In genomic region chr7:44820525-44820924, GRCm38 (mm10) we compare ENCODE assay signal across 8 mouse cellular contexts. TPM values are rescaled to one million over a fixed set of nuclear protein-coding genes. Genes with fewer than 3 reads are reported as not detected.
A peak's percentile ranks its signal among the peaks of the same experiment; 100 is the strongest.
DNase-seq lines count a peak whose midpoint lies in the region; ATAC-seq lines count a peak whose summit lies in the region.
"Had no signal": no experiment of that assay in that cellular context is flagged by ENCODE, and none has a peak within 500 bp of the region (broad histone marks: within the 10 kb centered on the region; RNA-seq: fewer than 3 reads in every experiment).

No protein-coding gene starts in this region.

- 0 out of 2 replicates have a peak overlapping the region, but pooled peaks have one; percentile 98 for H3K9ac ChIP-seq in heart, embryonic 13.5 days
- H3K9ac ChIP-seq in limb, embryonic 13.5 days: peak overlapping the region; percentile 31
- H3K9ac ChIP-seq: lung, embryonic 15.5 days had no signal

- H3K4me2 ChIP-seq in heart, embryonic 13.5 days: no peak overlapping the region
- H3K4me2 ChIP-seq in limb, embryonic 13.5 days (replicated peaks): no peak overlapping the region

- H3K4me3 ChIP-seq in heart, embryonic 13.5 days: no peak overlapping the region
- H3K4me3 ChIP-seq in limb, embryonic 13.5 days: no peak overlapping the region
- H3K4me3 ChIP-seq: lung, embryonic 15.5 days had no signal

- intact Hi-C loops in left cerebral cortex, postnatal 25 days (cut with DNase I): no loop called here

- H3K9me3 ChIP-seq in heart, embryonic 13.5 days: no peaks in the 10 kb centered on the region
- H3K9me3 ChIP-seq in limb, embryonic 13.5 days: no peaks in the 10 kb centered on the region
- H3K9me3 ChIP-seq: lung, embryonic 15.5 days had no signal

- H3K36me3 ChIP-seq in heart, embryonic 13.5 days: peaks cover 7% of the 10 kb centered on the region; the same call in 1 of the 2 replicates
- H3K36me3 ChIP-seq in limb, embryonic 13.5 days: peaks cover 6% of the 10 kb centered on the region; the same call in 1 of the 2 replicates
- H3K36me3 ChIP-seq: lung, embryonic 15.5 days had no signal

- H3K4me1 ChIP-seq in heart, embryonic 13.5 days: peaks cover 78% of the 10 kb centered on the region
- H3K4me1 ChIP-seq in limb, embryonic 13.5 days: peaks cover 67% of the 10 kb centered on the region

- ATAC-seq in heart, embryonic 13.5 days (ENCODE audit: extremely low read depth, insufficient number of reproducible peaks, low FRiP score, low TSS enrichment): no peak
- no peak for ATAC-seq in limb, embryonic 13.5 days (ENCODE audit: low FRiP score, low read depth)

- H3K27ac ChIP-seq in heart, embryonic 13.5 days (replicated peaks): no peak overlapping the region
- no peak overlapping the region for H3K27ac ChIP-seq in limb, embryonic 13.5 days
- H3K27ac ChIP-seq: lung, embryonic 15.5 days had no signal

- H3K27me3 ChIP-seq in heart, embryonic 13.5 days (replicated peaks): no peaks in the 10 kb centered on the region
- H3K27me3 ChIP-seq in limb, embryonic 13.5 days: no peaks in the 10 kb centered on the region
- H3K27me3 ChIP-seq: lung, embryonic 15.5 days had no signal

- WGBS in heart, embryonic 13.5 days: 72% methylated on average over 3 of the region's 3 CpGs
- 86% methylated on average over 3 of the region's 3 CpGs for WGBS in limb, embryonic 13.5 days

- no peak for DNase-seq in heart, adult 8-10 months (ENCODE audit: low spot score)
- peak; percentile 29 for DNase-seq in testis, postnatal 10 days (ENCODE audit: low spot score)
- no peak for DNase-seq in testis, postnatal 14 days (ENCODE audit: low spot score)
- peak; percentile 1 for DNase-seq in skeletal muscle tissue, adult 2 months (ENCODE audit: low read depth, low spot score)
- no peak for DNase-seq in left cerebral cortex, postnatal 25 days (ENCODE audit: low spot score in 2 of 2)

RNA-seq across cellular contexts. Expression of gene Atf5, which starts 4.1 kb away (rescaled TPM):
- polyA plus RNA-seq in heart, embryonic 13.5 days (2015; fragmentation: Nextera tagmentation; extraction: Ambion mirVana): 2.4 and 2.7 TPM in 2 replicates
- 10 to 100 TPM; 55.1 to 71.1 (median 64.7) TPM for total RNA-seq in heart, adult 8-10 months (2022)
- 3.2 and 3.6 TPM in 2 replicates for polyA plus RNA-seq in limb, embryonic 13.5 days (2015; fragmentation: Nextera tagmentation; extraction: Ambion mirVana)
- 10 to 100 TPM; 23.3 to 25.5 TPM for total RNA-seq in left cerebral cortex, postnatal 25 days (2021)

RNA-seq across cellular contexts. Expression of gene Il4i1, which starts 4.3 kb away (rescaled TPM):
- 0.51 and 0.70 TPM in 2 replicates for polyA plus RNA-seq in heart, embryonic 13.5 days (2015; fragmentation: Nextera tagmentation; extraction: Ambion mirVana)
- 1 to 10 TPM in 2 of 4 experiments, under 1 TPM in 2; 0.35 to 1.2 (median 0.88) TPM for total RNA-seq in heart, adult 8-10 months (2022)
- polyA plus RNA-seq in limb, embryonic 13.5 days (2015; fragmentation: Nextera tagmentation; extraction: Ambion mirVana): 1.4 and 2.5 TPM in 2 replicates
- total RNA-seq in left cerebral cortex, postnatal 25 days (2021): 1 to 10 TPM; 1.9 to 2.4 TPM

RNA-seq across cellular contexts. Expression of gene Nup62, which starts 4.6 kb away (rescaled TPM):
- 77.5 and 80.3 TPM in 2 replicates for polyA plus RNA-seq in heart, embryonic 13.5 days (2015; fragmentation: Nextera tagmentation; extraction: Ambion mirVana)
- 10 to 100 TPM; 18.7 to 32.3 (median 24.4) TPM for total RNA-seq in heart, adult 8-10 months (2022)
- 97.3 and 102 TPM in 2 replicates for polyA plus RNA-seq in limb, embryonic 13.5 days (2015; fragmentation: Nextera tagmentation; extraction: Ambion mirVana)
- total RNA-seq in left cerebral cortex, postnatal 25 days (2021): 10 to 100 TPM; 27.3 to 30.4 TPM

RNA-seq across cellular contexts. Expression of gene Akt1s1, which starts 28.3 kb away (rescaled TPM):
- 96.5 and 101 TPM in 2 replicates for polyA plus RNA-seq in heart, embryonic 13.5 days (2015; fragmentation: Nextera tagmentation; extraction: Ambion mirVana)
- total RNA-seq in heart, adult 8-10 months (2022): 10 to 100 TPM; 64.3 to 76.2 (median 70.5) TPM
- polyA plus RNA-seq in limb, embryonic 13.5 days (2015; fragmentation: Nextera tagmentation; extraction: Ambion mirVana): 112 and 122 TPM in 2 replicates
- total RNA-seq in left cerebral cortex, postnatal 25 days (2021): 10 to 100 TPM; 78.5 to 79.1 TPM

RNA-seq across cellular contexts. Expression of gene Tbc1d17, which starts 28.4 kb away (rescaled TPM):
- 56.1 and 57.0 TPM in 2 replicates for polyA plus RNA-seq in heart, embryonic 13.5 days (2015; fragmentation: Nextera tagmentation; extraction: Ambion mirVana)
- total RNA-seq in heart, adult 8-10 months (2022): 10 to 100 TPM; 40.7 to 59.5 (median 51.5) TPM
- 86.0 and 90.5 TPM in 2 replicates for polyA plus RNA-seq in limb, embryonic 13.5 days (2015; fragmentation: Nextera tagmentation; extraction: Ambion mirVana)
- 10 to 100 TPM; 61.6 to 72.9 TPM for total RNA-seq in left cerebral cortex, postnatal 25 days (2021)

Comparison
In these comparisons a context has a peak if more than half of its experiments do, and no peak if none do; other contexts are left out.
1. DNase-seq: peak in testis, postnatal 10 days (single experiment) and skeletal muscle tissue, adult 2 months (single experiment); none in heart, adult 8-10 months (single experiment), testis, postnatal 14 days (single experiment) and left cerebral cortex, postnatal 25 days (0 of 2).